Mouse (Mus musculus): ENCODE results near the gene Zcchc7. TPM values are rescaled to one million over a fixed set of nuclear protein-coding genes. Genes with fewer than 3 reads are reported as not detected.
A peak's percentile ranks its signal among the peaks of the same experiment; 100 is the strongest.

Zcchc7 gene
- polyA plus RNA-seq, 1 experiment from 2014 or later = 31.2 TPM

DNA sequence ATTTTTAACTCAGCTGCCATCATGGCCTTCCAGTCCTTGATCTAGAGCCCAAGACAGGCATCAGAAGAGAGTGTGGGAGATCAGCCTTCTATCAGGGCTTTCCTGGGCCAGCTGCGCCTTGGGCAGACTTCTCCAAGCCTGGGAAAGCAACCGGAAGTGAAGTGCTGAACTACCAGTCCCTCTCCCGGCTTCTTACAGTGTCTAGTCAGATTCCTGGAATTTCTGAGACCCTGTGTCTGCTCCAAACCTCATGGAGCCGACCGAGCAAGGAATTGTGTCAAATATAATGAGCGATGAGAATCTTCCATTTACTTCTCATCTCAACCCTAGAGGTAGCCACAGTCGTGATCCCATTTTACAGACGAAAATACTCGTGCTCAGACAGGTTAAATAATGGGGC is 203.1 kb downstream of the Zcchc7 start:
- no peak overlapping the region for H3K4me3 ChIP-seq (ENCODE audit: low read depth, low read length)
- no peaks in the 10 kb centered on the region for H3K27me3 ChIP-seq (ENCODE audit: control insufficient read depth, insufficient read depth, low read depth, low read length)
- ATAC-seq = no peak
- H3K4me1 ChIP-seq (ENCODE audit: control insufficient read depth, insufficient read depth, low read length) = no peaks in the 10 kb centered on the region
- no peaks in the 10 kb centered on the region for H3K36me3 ChIP-seq (ENCODE audit: control insufficient read depth, insufficient read depth, low read length)
- H3K9me3 ChIP-seq (replicated peaks; ENCODE audit: control insufficient read depth, low read length, poor library complexity, severe bottlenecking) = no peaks in the 10 kb centered on the region
- no peak overlapping the region for H3K27ac ChIP-seq (ENCODE audit: low read length)
- no peak overlapping the region for H3K9ac ChIP-seq (ENCODE audit: low read depth, low read length)
- 93% methylated on average over 9 of the region's 9 CpGs for WGBS
- no peak overlapping the region for H3K4me2 ChIP-seq (ENCODE audit: low read length)

DNA sequence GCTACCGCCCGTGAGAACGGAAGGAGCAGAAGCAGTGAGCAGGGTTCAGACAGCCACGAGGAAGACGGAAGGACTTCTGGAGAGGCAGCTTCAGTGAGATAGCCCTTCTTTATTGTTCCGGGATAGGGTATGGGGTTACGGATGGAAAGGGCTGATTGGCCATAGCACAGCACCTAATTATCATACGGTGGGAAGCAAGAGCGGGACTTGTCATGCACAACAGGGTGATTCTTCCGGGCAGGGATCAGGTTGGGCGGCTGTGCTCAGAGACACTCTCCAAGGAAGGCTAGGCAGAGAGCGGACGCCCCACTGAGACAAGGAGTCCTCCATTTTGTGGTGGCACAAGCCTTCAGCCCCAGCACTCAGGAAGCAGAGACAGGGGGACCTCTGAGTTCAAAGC is 203.5 kb downstream of the Zcchc7 start:
- Histone ChIP-seq H3K4me1 (ENCODE audit: control insufficient read depth, insufficient read depth, low read length) (no peaks in the 10 kb centered on the region), H3K9me3 (replicated peaks; ENCODE audit: control insufficient read depth, low read length, poor library complexity, severe bottlenecking) (no peaks in the 10 kb centered on the region), H3K4me2 (ENCODE audit: low read length) (no peak overlapping the region), H3K4me3 (ENCODE audit: low read depth, low read length) (no peak overlapping the region), H3K9ac (ENCODE audit: low read depth, low read length) (no peak overlapping the region), H3K36me3 (ENCODE audit: control insufficient read depth, insufficient read depth, low read length) (no peaks in the 10 kb centered on the region), H3K27ac (ENCODE audit: low read length) (no peak overlapping the region), H3K27me3 (ENCODE audit: control insufficient read depth, insufficient read depth, low read depth, low read length) (no peaks in the 10 kb centered on the region)
- ATAC-seq = no peak
- WGBS = 93% methylated on average over 13 of the region's 13 CpGs

DNA sequence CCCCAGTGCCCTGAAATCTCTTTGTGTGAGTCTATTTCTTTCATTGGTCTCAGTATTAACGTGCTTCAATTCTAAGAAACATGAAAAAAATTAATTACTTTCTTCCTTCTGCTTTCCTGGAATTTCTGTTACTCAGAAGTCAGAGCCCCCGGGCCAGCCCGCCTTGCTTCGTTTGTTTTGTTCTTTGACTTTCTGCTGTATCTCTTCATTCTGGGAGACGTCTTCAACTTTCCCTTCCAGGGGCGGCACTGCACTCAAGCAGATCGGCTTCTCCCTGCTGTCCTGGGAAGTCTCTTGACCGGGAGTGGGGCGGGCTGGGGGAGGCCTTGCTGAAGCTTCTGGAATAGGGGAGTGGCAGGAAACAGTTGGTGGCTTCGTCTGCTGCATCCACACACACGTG is 207.5 kb downstream of the Zcchc7 start:
- Histone ChIP-seq H3K4me2 (ENCODE audit: low read length) (no peak overlapping the region), H3K9me3 (replicated peaks; ENCODE audit: control insufficient read depth, low read length, poor library complexity, severe bottlenecking) (no peaks in the 10 kb centered on the region), H3K4me1 (ENCODE audit: control insufficient read depth, insufficient read depth, low read length) (no peaks in the 10 kb centered on the region), H3K9ac (ENCODE audit: low read depth, low read length) (no peak overlapping the region), H3K27me3 (ENCODE audit: control insufficient read depth, insufficient read depth, low read depth, low read length) (no peaks in the 10 kb centered on the region), H3K36me3 (ENCODE audit: control insufficient read depth, insufficient read depth, low read length) (no peaks in the 10 kb centered on the region), H3K4me3 (ENCODE audit: low read depth, low read length) (no peak overlapping the region), H3K27ac (ENCODE audit: low read length) (no peak overlapping the region)
- WGBS = 76% methylated on average over 11 of the region's 11 CpGs
- ATAC-seq = no peak

DNA sequence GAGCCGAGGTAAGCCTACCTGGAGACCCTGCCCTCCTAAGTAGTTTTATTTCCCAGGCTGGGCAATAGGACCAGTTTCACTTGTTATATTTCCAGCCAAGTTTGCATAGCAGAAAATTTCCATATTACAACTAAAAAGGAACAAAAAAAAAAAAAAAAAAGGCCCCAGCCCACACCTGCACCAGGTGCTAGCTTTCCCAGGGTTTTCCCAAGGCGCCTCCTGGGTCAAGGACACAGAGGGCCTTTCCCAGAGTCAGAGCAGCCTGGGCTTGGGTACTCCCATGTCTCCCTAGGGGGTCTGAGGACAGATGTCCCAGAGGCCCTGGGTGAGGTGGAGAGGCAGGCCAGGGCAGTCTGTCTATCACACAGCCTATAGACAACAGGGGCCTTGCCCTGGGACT is 209.5 kb downstream of the Zcchc7 start:
- 92% methylated on average over 2 of the region's 2 CpGs for WGBS
- H3K4me2 ChIP-seq (ENCODE audit: low read length) = no peak overlapping the region
- H3K27me3 ChIP-seq (ENCODE audit: control insufficient read depth, insufficient read depth, low read depth, low read length) = no peaks in the 10 kb centered on the region
- no peaks in the 10 kb centered on the region for H3K36me3 ChIP-seq (ENCODE audit: control insufficient read depth, insufficient read depth, low read length)
- H3K4me3 ChIP-seq (ENCODE audit: low read depth, low read length) = no peak overlapping the region
- no peak for ATAC-seq
- H3K9me3 ChIP-seq (replicated peaks; ENCODE audit: control insufficient read depth, low read length, poor library complexity, severe bottlenecking) = no peaks in the 10 kb centered on the region
- no peaks in the 10 kb centered on the region for H3K4me1 ChIP-seq (ENCODE audit: control insufficient read depth, insufficient read depth, low read length)
- H3K27ac ChIP-seq (ENCODE audit: low read length) = no peak overlapping the region
- no peak overlapping the region for H3K9ac ChIP-seq (ENCODE audit: low read depth, low read length)

DNA sequence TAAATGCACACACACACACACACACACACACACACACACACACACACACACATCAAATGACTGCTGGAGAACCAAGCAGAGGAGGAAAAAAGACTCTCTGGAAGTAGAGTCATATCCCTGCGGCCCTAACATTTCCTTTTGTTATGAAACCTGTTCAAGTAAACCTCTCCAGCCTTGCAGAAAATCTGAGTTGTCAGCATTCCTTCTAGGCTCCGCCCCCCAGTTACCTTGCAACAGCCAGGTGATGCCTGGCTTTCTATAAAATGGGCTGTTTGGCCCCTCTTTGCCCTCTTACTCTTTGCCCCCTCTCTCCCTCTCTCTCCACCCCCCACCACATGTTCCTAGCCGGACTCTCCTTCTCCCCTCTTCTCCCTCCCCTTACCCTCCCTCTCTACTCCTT is 210.1 kb downstream of the Zcchc7 start:
- H3K27me3 ChIP-seq (ENCODE audit: control insufficient read depth, insufficient read depth, low read depth, low read length) = no peaks in the 10 kb centered on the region
- H3K27ac ChIP-seq (ENCODE audit: low read length) = no peak overlapping the region
- 89% methylated on average over 3 of the region's 3 CpGs for WGBS
- H3K4me2 ChIP-seq (ENCODE audit: low read length) = no peak overlapping the region
- ATAC-seq = no peak
- no peak overlapping the region for H3K9ac ChIP-seq (ENCODE audit: low read depth, low read length)
- H3K9me3 ChIP-seq (replicated peaks; ENCODE audit: control insufficient read depth, low read length, poor library complexity, severe bottlenecking) = no peaks in the 10 kb centered on the region
- no peaks in the 10 kb centered on the region for H3K4me1 ChIP-seq (ENCODE audit: control insufficient read depth, insufficient read depth, low read length)
- H3K4me3 ChIP-seq (ENCODE audit: low read depth, low read length) = no peak overlapping the region
- H3K36me3 ChIP-seq (ENCODE audit: control insufficient read depth, insufficient read depth, low read length) = no peaks in the 10 kb centered on the region

DNA sequence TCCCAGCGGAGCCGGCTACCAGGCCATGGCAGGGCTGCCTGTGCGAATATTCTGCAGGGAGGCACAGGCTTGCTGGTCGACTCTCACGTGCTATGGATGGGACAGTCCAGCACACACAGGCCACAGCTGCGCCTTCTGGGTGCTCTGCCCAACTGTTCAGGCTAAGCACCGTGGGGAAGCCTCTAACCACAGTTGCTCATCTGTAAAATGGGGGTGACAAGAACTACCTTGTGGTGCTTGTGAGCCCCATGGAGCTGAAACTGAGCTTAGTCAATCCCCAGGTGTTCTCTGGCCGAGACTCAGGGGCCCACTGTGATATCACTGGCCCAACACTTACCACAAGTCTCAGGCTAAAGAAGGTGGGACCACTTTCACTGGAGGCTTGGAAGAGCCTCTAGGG is 211.7 kb downstream of the Zcchc7 start:
- H3K4me1 ChIP-seq (ENCODE audit: control insufficient read depth, insufficient read depth, low read length) = no peaks in the 10 kb centered on the region
- H3K27ac ChIP-seq (ENCODE audit: low read length) = no peak overlapping the region
- no peaks in the 10 kb centered on the region for H3K9me3 ChIP-seq (replicated peaks; ENCODE audit: control insufficient read depth, low read length, poor library complexity, severe bottlenecking)
- H3K27me3 ChIP-seq (ENCODE audit: control insufficient read depth, insufficient read depth, low read depth, low read length) = no peaks in the 10 kb centered on the region
- ATAC-seq = no peak
- no peaks in the 10 kb centered on the region for H3K36me3 ChIP-seq (ENCODE audit: control insufficient read depth, insufficient read depth, low read length)
- WGBS = 88% methylated on average over 8 of the region's 8 CpGs
- H3K9ac ChIP-seq (ENCODE audit: low read depth, low read length) = no peak overlapping the region
- no peak overlapping the region for H3K4me3 ChIP-seq (ENCODE audit: low read depth, low read length)
- H3K4me2 ChIP-seq (ENCODE audit: low read length) = no peak overlapping the region

DNA sequence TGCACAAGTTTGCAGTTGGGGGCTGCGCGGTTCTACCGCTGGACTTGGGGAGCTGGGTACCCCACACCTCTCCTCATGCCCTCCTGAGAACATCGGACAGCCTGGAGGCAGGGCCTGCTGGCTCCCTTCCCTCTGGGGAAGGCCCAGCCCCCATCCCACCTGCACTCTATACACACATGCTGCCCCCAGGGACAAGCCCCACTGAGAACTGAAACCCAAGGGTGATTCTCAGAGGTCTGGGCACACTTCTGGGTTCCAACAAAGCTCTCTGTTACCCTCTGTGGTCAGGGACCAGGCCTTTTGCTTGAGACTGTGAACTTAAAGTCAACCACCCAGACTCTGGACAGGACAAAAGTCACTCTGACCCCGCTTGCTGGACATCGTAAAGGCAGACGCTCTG is 214.4 kb downstream of the Zcchc7 start:
- H3K27me3 ChIP-seq (ENCODE audit: control insufficient read depth, insufficient read depth, low read depth, low read length) = no peaks in the 10 kb centered on the region
- H3K4me3 ChIP-seq (ENCODE audit: low read depth, low read length) = no peak overlapping the region
- no peak for ATAC-seq
- H3K9ac ChIP-seq (ENCODE audit: low read depth, low read length) = no peak overlapping the region
- 96% methylated on average over 7 of the region's 7 CpGs for WGBS
- H3K4me1 ChIP-seq (ENCODE audit: control insufficient read depth, insufficient read depth, low read length) = no peaks in the 10 kb centered on the region
- no peak overlapping the region for H3K27ac ChIP-seq (ENCODE audit: low read length)
- H3K36me3 ChIP-seq (ENCODE audit: control insufficient read depth, insufficient read depth, low read length) = no peaks in the 10 kb centered on the region
- H3K9me3 ChIP-seq (replicated peaks; ENCODE audit: control insufficient read depth, low read length, poor library complexity, severe bottlenecking) = no peaks in the 10 kb centered on the region
- no peak overlapping the region for H3K4me2 ChIP-seq (ENCODE audit: low read length)

DNA sequence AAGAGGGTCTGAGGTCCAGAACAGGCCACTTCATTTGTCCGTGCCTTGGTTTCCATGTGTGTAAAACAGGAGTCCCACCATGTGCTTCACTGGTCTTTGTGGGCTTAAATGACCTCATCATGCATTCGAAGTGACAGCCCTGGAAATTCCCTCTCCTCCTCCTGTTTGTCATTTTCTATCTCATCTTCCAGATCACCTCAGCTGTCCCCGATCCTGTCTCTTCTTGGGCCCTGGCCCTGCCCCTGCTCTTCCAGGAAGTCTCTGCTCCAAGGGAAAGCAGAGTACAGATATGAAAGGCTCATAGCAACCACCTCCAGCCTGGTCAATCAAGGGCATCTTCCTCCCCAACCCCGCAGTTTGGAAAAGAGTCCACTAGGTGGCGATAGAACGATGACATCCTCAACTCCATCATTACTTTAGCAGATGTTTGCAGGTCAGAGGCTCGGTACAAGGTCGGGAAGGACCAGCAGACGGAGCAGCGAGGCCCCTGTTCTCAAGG is 215.0 kb downstream of the Zcchc7 start:
- no peak for ATAC-seq

DNA sequence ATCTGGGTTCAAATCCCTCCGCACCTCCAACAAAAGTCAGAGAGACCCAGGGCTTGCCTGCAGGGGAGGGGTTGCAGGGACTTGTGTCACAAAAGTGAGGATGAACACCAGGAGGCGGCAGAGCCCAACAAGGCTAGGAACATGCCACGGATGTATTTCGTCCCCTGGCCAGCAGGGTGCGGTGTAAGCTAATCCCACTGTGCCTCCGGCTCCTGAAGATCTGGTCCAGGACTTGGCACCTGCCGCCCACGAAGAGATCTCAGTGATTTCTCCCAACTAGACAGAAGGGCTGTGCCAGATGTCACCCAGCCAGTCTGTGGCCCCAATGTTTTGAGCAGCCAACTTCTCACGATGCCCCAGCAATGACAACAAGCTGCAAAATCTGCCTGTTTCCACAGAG is 217.8 kb downstream of the Zcchc7 start:
- H3K4me2 ChIP-seq (ENCODE audit: low read length) = peak overlapping the region; percentile 23
- no peaks in the 10 kb centered on the region for H3K27me3 ChIP-seq (ENCODE audit: control insufficient read depth, insufficient read depth, low read depth, low read length)
- H3K27ac ChIP-seq (ENCODE audit: low read length) = no peak overlapping the region
- 13% methylated on average over 9 of the region's 9 CpGs for WGBS
- no peaks in the 10 kb centered on the region for H3K36me3 ChIP-seq (ENCODE audit: control insufficient read depth, insufficient read depth, low read length)
- H3K4me1 ChIP-seq (ENCODE audit: control insufficient read depth, insufficient read depth, low read length) = no peaks in the 10 kb centered on the region
- ATAC-seq = no peak
- H3K4me3 ChIP-seq (ENCODE audit: low read depth, low read length) = no peak overlapping the region
- no peaks in the 10 kb centered on the region for H3K9me3 ChIP-seq (replicated peaks; ENCODE audit: control insufficient read depth, low read length, poor library complexity, severe bottlenecking)
- H3K9ac ChIP-seq (ENCODE audit: low read depth, low read length) = no peak overlapping the region

More for the DNA sequence above, 215.0 kb downstream of the Zcchc7 start:
- Histone ChIP-seq H3K4me1 (ENCODE audit: control insufficient read depth, insufficient read depth, low read length) (no peaks in the 10 kb centered on the region), H3K27me3 (ENCODE audit: control insufficient read depth, insufficient read depth, low read depth, low read length) (no peaks in the 10 kb centered on the region), H3K36me3 (ENCODE audit: control insufficient read depth, insufficient read depth, low read length) (no peaks in the 10 kb centered on the region), H3K9me3 (replicated peaks; ENCODE audit: control insufficient read depth, low read length, poor library complexity, severe bottlenecking) (no peaks in the 10 kb centered on the region), H3K9ac (ENCODE audit: low read depth, low read length) (no peak overlapping the region), H3K4me3 (ENCODE audit: low read depth, low read length) (no peak overlapping the region), H3K4me2 (ENCODE audit: low read length) (no peak overlapping the region), H3K27ac (ENCODE audit: low read length) (no peak overlapping the region)
- WGBS = 25% methylated on average over 10 of the region's 10 CpGs

Measured in midbrain, embryonic 16.5 days (tissue).